Mouse (Mus musculus): ENCODE results near the gene Tex45. TPM values are rescaled to one million over a fixed set of nuclear protein-coding genes. Genes with fewer than 3 reads are reported as not detected.

The Tex45 gene
- total and polyA plus RNA-seq, 3 experiments, result 0.06 to 0.12 TPM; not detected in 1

DNA sequence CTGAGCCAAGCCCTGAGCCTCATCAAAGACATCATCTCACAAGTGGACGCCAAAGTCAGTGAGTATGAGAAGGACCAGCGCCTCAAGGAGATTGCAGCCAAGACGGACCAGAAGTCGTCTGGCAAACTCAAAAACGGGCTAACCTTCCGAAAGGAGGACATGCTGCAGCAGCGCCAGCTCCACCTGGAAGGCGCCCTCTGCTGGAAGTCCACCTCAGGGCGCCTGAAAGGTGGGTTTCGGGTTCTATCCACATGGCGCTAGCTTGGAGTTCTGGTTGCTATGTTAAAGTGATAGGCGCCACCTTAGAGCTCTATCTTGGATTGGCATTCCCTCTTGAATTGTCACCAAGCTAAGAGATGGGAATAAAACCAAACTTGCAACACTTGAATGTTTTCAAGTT is 31.2 kb upstream of the Tex45 start:
- Histone ChIP-seq H3K4me3 (ENCODE audit: control insufficient read depth in 1 of 2, insufficient read depth in 1 of 2, low read depth in 2 of 2, low read length in 2 of 2) (no peak overlapping the region), H3K36me3 (ENCODE audit: control insufficient read depth in 1 of 2, insufficient read depth in 2 of 2, low read length in 2 of 2) (peaks cover 0 to 8% of the 10 kb centered on the region in 2 experiments; a peak in 2 of 4 replicates), H3K27ac (ENCODE audit: control insufficient read depth, low read depth, low read length) (no peak overlapping the region), H3K9me3 (replicated peaks; ENCODE audit: insufficient read depth, low read length) (no peaks in the 10 kb centered on the region), H3K27me3 (ENCODE audit: control insufficient read depth in 1 of 2, insufficient read depth in 2 of 2, low read length in 2 of 2) (no peaks in the 10 kb centered on the region), H3K9ac (ENCODE audit: control insufficient read depth, low read depth, low read length, poor library complexity, severe bottlenecking) (no peak overlapping the region), H3K79me2 (ENCODE audit: control insufficient read depth, insufficient read depth, low read length, poor library complexity) (no peaks in the 10 kb centered on the region), H3K4me1 (ENCODE audit: control insufficient read depth in 1 of 2, insufficient read depth in 2 of 2, low read length in 2 of 2) (peaks cover 0 to 13% of the 10 kb centered on the region in 2 experiments; a peak in 2 of 4 replicates)
- TF ChIP-seq RAD21 (IDR thresholded peaks at IDR 0.05; ENCODE audit: low read depth, low read length) (peak; percentile 15), CHD2 (IDR thresholded peaks at IDR 0.05; ENCODE audit: low read length) (no peak), KAT2A (conservative IDR thresholded peaks at IDR 0.05; ENCODE audit: low read depth, low read length) (no peak), MEF2A (IDR thresholded peaks at IDR 0.05; ENCODE audit: extremely low read depth, insufficient replicate concordance, low read depth, low read length, poor library complexity, severe bottlenecking) (no peak), RCOR1 (IDR thresholded peaks at IDR 0.05; ENCODE audit: low read depth, low read length) (no peak), SMC3 (IDR thresholded peaks at IDR 0.05; ENCODE audit: low read depth, low read length) (peak; percentile 55), CTCF (IDR thresholded peaks at IDR 0.05 in 2 of 3, conservative IDR thresholded peaks at IDR 0.05 in 1 of 3; ENCODE audit: control insufficient read depth in 1 of 3, insufficient read depth in 1 of 3, low read depth in 2 of 3, low read length in 3 of 3, poor library complexity in 1 of 3, severe bottlenecking in 1 of 3) (peak; percentile 53 to 75 (median 56))
- peak; percentile 38 for DNase-seq (ENCODE audit: low read depth, low spot score)

DNA sequence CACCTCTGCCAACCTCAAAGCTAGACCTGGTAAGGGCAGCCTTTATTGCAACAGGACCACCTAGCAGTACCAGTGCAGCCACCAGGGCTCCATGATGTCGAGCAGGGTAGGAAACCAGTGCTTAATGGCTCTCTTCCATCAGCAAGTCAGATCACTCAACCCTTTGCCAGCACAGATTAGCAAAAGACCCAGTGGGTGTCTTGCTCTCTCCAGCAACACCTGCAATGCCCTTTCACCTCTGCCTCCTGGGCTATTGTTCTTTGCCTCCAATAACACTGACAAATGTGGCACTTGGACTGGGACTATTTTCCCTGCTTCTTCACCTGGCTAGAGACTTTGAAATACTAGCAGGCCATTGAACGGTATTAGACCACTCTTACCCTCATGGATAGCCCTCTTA is 21.4 kb upstream of the Tex45 start:
- no peaks in the 10 kb centered on the region for H3K36me3 ChIP-seq (ENCODE audit: control insufficient read depth in 1 of 2, insufficient read depth in 2 of 2, low read length in 2 of 2)
- TF ChIP-seq GATA1 (IDR thresholded peaks at IDR 0.05; ENCODE audit: low read depth, low read length) (no peak), TBP (IDR thresholded peaks at IDR 0.05; ENCODE audit: low read depth, low read length) (no peak), NRF1 (IDR thresholded peaks at IDR 0.05; ENCODE audit: insufficient read depth, low read depth, low read length, poor library complexity, severe bottlenecking) (no peak), MYB (IDR thresholded peaks at IDR 0.05; ENCODE audit: low read depth, low read length) (no peak), EP300 (IDR thresholded peaks at IDR 0.05; ENCODE audit: low read depth in 1 of 2, low read length in 2 of 2) (no peak), MEF2A (IDR thresholded peaks at IDR 0.05; ENCODE audit: extremely low read depth, insufficient replicate concordance, low read depth, low read length, poor library complexity, severe bottlenecking) (no peak), BHLHE40 (IDR thresholded peaks at IDR 0.05; ENCODE audit: borderline replicate concordance, low read depth, low read length) (no peak), ETS1 (IDR thresholded peaks at IDR 0.05; ENCODE audit: low read depth, low read length) (no peak)
- no peaks in the 10 kb centered on the region for H3K4me1 ChIP-seq (ENCODE audit: control insufficient read depth in 1 of 2, insufficient read depth in 2 of 2, low read length in 2 of 2)

DNA sequence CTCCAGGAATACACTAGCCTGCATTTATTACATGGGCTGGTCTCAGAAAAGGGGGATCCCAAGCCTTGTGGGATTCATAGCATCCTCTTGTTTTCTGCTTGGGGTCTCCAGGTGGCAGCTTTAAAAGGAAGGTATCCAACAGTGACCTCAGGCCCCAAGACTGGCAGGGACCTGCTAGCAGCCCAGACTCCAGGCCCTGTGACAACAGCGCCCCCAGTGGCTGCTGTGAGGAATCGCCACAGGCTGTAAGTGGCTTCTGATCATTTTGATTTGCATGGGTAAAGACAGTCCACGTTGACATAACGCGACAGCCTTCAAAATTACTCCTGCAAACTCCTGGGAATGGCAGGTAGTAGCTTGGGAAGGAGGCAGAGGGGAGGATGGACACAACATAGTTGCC is 20.0 kb upstream of the Tex45 start:
- peak; percentile 63 for TF ChIP-seq SMC3 (IDR thresholded peaks at IDR 0.05; ENCODE audit: low read depth, low read length)
- no peak for TF ChIP-seq USF1 (IDR thresholded peaks at IDR 0.05; ENCODE audit: low read depth, low read length)
- peak; percentile 53 for TF ChIP-seq ZC3H11A (IDR thresholded peaks at IDR 0.05; ENCODE audit: low read depth, low read length)
- TF ChIP-seq RAD21 (IDR thresholded peaks at IDR 0.05; ENCODE audit: low read depth, low read length), result peak; percentile 76
- no peak for TF ChIP-seq ZNF384 (IDR thresholded peaks at IDR 0.05; ENCODE audit: low read depth, low read length)
- no peak for TF ChIP-seq TBP (IDR thresholded peaks at IDR 0.05; ENCODE audit: low read depth, low read length)
- 0 out of 2 replicates have a peak, but pooled peaks have one; percentile 22 for TF ChIP-seq MAX (IDR thresholded peaks at IDR 0.05; ENCODE audit: low read length)
- TF ChIP-seq BHLHE40 (IDR thresholded peaks at IDR 0.05; ENCODE audit: borderline replicate concordance, low read depth, low read length), result 0 out of 2 replicates have a peak, but pooled peaks have one; percentile 38
- TF ChIP-seq KAT2A (conservative IDR thresholded peaks at IDR 0.05; ENCODE audit: low read depth, low read length), result no peak
- peak; percentile 90 to 96 (median 96) for TF ChIP-seq CTCF (IDR thresholded peaks at IDR 0.05 in 2 of 3, conservative IDR thresholded peaks at IDR 0.05 in 1 of 3; ENCODE audit: control insufficient read depth in 1 of 3, insufficient read depth in 1 of 3, low read depth in 2 of 3, low read length in 3 of 3, poor library complexity in 1 of 3, severe bottlenecking in 1 of 3)
- TF ChIP-seq MAFK (IDR thresholded peaks at IDR 0.05; ENCODE audit: borderline replicate concordance, low read depth, low read length), result no peak
- TF ChIP-seq NRF1 (IDR thresholded peaks at IDR 0.05; ENCODE audit: insufficient read depth, low read depth, low read length, poor library complexity, severe bottlenecking), result no peak
- Histone ChIP-seq H3K36me3 (ENCODE audit: control insufficient read depth in 1 of 2, insufficient read depth in 2 of 2, low read length in 2 of 2) (no peaks in the 10 kb centered on the region), H3K27ac (ENCODE audit: control insufficient read depth, low read depth, low read length) (no peak overlapping the region), H3K27me3 (ENCODE audit: control insufficient read depth in 1 of 2, insufficient read depth in 2 of 2, low read length in 2 of 2) (no peaks in the 10 kb centered on the region), H3K9me3 (replicated peaks; ENCODE audit: insufficient read depth, low read length) (no peaks in the 10 kb centered on the region), H3K4me3 (ENCODE audit: control insufficient read depth in 1 of 2, insufficient read depth in 1 of 2, low read depth in 2 of 2, low read length in 2 of 2) (no peak overlapping the region), H3K9ac (ENCODE audit: control insufficient read depth, low read depth, low read length, poor library complexity, severe bottlenecking) (no peak overlapping the region), H3K79me2 (ENCODE audit: control insufficient read depth, insufficient read depth, low read length, poor library complexity) (no peaks in the 10 kb centered on the region), H3K4me1 (ENCODE audit: control insufficient read depth in 1 of 2, insufficient read depth in 2 of 2, low read length in 2 of 2) (no peaks in the 10 kb centered on the region)
- DNase-seq (ENCODE audit: low read depth, low spot score), result peak; percentile 72

More for the DNA sequence above, 21.4 kb upstream of the Tex45 start:
- Histone ChIP-seq H3K79me2 (ENCODE audit: control insufficient read depth, insufficient read depth, low read length, poor library complexity) (no peaks in the 10 kb centered on the region), H3K9ac (ENCODE audit: control insufficient read depth, low read depth, low read length, poor library complexity, severe bottlenecking) (no peak overlapping the region), H3K27ac (ENCODE audit: control insufficient read depth, low read depth, low read length) (no peak overlapping the region), H3K9me3 (replicated peaks; ENCODE audit: insufficient read depth, low read length) (no peaks in the 10 kb centered on the region), H3K4me3 (ENCODE audit: control insufficient read depth in 1 of 2, insufficient read depth in 1 of 2, low read depth in 2 of 2, low read length in 2 of 2) (no peak overlapping the region), H3K27me3 (ENCODE audit: control insufficient read depth in 1 of 2, insufficient read depth in 2 of 2, low read length in 2 of 2) (no peaks in the 10 kb centered on the region)
- no peak for DNase-seq (ENCODE audit: low read depth, low spot score)

Measured in MEL (cell line).